Mouse (Mus musculus): Measurements from ENCODE around the gene Zfp52.

Gene Zfp52

GRCm38 (mm10) chr17:21566220-21566619 is 30.9 kb downstream of the Zfp52 start:
- peak; percentile 30 to 57 for DNase-seq

- DNase-seq, result peak; percentile 87 to 91
Measured at GRCm38 (mm10) chr17:21566728-21567349, 31.5 kb downstream of the Zfp52 start, which contains the start of gene Zfp948. TSS of gene Zfp948 (plus strand) at chr17:21567008.

- DNase-seq, result peak; percentile 32 to 50
Measured at GRCm38 (mm10) chr17:21567696-21568095, 32.4 kb downstream of the Zfp52 start.

DNA sequence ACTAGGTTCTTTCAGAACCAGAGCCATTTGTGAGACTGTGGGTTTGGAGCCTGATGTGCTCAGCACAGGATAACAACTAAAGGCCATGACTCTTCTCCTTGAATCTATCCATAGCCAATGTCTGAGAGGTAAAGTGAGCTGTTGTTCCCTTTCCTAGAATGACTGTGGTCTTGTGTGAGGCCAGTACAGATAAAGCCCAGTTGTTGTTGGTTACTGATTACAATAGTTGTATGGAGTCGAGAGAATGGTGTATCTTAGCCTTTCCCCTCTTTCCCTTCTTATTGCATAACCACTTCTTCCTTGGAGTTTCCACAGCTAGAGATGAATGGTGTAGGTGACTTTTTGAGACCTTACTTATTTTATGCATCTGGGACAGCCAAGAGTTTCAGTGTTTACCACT is 43.7 kb downstream of the Zfp52 start:
- no peak for DNase-seq

DNA sequence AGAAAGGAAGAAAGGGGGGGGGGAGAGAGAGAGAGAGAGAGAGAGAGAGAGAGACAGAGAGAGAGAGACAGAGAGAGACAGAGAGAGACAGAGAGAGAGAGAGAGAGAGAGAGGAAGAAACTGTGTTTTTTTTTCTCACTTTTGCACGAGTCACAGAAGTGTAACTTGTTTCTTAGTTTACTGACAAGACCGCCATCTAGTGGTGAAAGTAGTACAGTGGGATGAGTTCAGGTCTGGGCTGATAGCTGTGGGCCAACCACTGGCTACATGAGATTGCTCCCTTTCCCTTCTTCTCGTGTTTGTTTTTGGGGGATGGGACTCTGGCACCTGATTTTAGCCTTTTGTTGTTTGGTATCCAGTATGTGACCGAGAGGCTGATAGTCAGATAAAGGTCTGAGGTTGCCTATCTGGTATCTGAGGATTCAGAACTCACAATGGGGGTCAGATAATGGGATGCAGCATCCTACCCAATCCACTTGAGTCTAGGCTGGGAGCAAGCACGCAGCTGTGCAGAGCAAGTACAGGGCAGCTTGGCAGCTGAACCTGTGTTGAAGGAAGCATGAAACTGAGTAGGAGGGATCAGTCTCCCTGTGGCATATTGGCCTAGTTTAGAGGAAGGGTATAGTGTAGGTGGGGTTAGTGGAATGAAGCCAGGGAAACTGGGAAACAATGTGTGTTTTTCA is 44.3 kb downstream of the Zfp52 start:
- peak; percentile 21 to 46 for DNase-seq

- no peak for DNase-seq
Measured at GRCm38 (mm10) chr17:21585521-21585920, 50.2 kb downstream of the Zfp52 start.
